Comparison of ENCODE assay signal across 9 mouse cellular contexts in genomic region chr3:137622895-137623580, GRCm38 (mm10). TPM values are rescaled to one million over a fixed set of nuclear protein-coding genes. Genes with fewer than 3 reads are reported as not detected.
A peak's percentile ranks its signal among the peaks of the same experiment; 100 is the strongest.
DNase-seq lines count a peak whose midpoint lies in the region; ATAC-seq and TF ChIP-seq lines count a peak whose summit lies in the region.
"Had no signal": no experiment of that assay in that cellular context is flagged by ENCODE, and none has a peak within 500 bp of the region (broad histone marks: within the 10 kb centered on the region; RNA-seq: fewer than 3 reads in every experiment).

No protein-coding gene starts in this region.

- peak overlapping the region; percentile 94 for H3K4me3 ChIP-seq in gastrocnemius, adult 2 months
- H3K4me3 ChIP-seq in E14TG2a.4 (replicated peaks; ENCODE audit: low read length): peak overlapping the region; percentile 86
- peak overlapping the region; percentile 45 for H3K4me3 ChIP-seq in forebrain, embryonic 15.5 days
- H3K4me3 ChIP-seq in liver, embryonic 11.5 days (ENCODE audit: low read depth, low read length): peak overlapping the region; percentile 53

- H3K4me2 ChIP-seq in forebrain, embryonic 15.5 days (replicated peaks): peak overlapping the region; percentile 88
- peak overlapping the region; percentile 87 for H3K4me2 ChIP-seq in liver, embryonic 11.5 days

- H3K4me1 ChIP-seq in E14TG2a.4 (replicated peaks; ENCODE audit: low read depth, low read length): peaks cover 26% of the 10 kb centered on the region
- peaks cover 14% of the 10 kb centered on the region for H3K4me1 ChIP-seq in forebrain, embryonic 15.5 days
- peaks cover 3% of the 10 kb centered on the region; the same call in 1 of the 2 replicates for H3K4me1 ChIP-seq in liver, embryonic 11.5 days (replicated peaks; ENCODE audit: control insufficient read depth, insufficient read depth, low read length)

- no peaks in the 10 kb centered on the region; the same call in 1 of the 2 replicates for H3K9me3 ChIP-seq in E14TG2a.4 (ENCODE audit: low read length)
- no peaks in the 10 kb centered on the region for H3K9me3 ChIP-seq in forebrain, embryonic 15.5 days
- H3K9me3 ChIP-seq in liver, embryonic 11.5 days (ENCODE audit: control insufficient read depth, low read length): no peaks in the 10 kb centered on the region

- no peak for DNase-seq in gastrocnemius, adult 2 months
- no peak for DNase-seq in gastrocnemius, postnatal 14 days
- DNase-seq in liver, embryonic 11.5 days (ENCODE audit: low spot score): no peak
- DNase-seq in adrenal gland, postnatal 25 days: no peak
- DNase-seq in gastrocnemius, adult 18-20 months (ENCODE audit: low spot score): no peak
- no peak for DNase-seq in gastrocnemius, postnatal 4 days (ENCODE audit: low spot score in 2 of 2)

- WGBS in forebrain, embryonic 15.5 days: 29% methylated on average over 14 of the region's 14 CpGs
- WGBS in liver, embryonic 11.5 days: 37% methylated on average over 14 of the region's 14 CpGs

- ATAC-seq in forebrain, embryonic 15.5 days (replicated peaks): peak; percentile 39
- ATAC-seq in liver, embryonic 11.5 days (replicated peaks; ENCODE audit: low FRiP score): 0 out of 2 replicates have a peak, but pooled peaks have one; percentile 7

- peak overlapping the region; percentile 97 for H3K27ac ChIP-seq in gastrocnemius, adult 2 months
- H3K27ac ChIP-seq in forebrain, embryonic 15.5 days (replicated peaks): no peak overlapping the region
- H3K27ac ChIP-seq in liver, embryonic 11.5 days (ENCODE audit: low read depth, low read length): no peak overlapping the region

- H3K27me3 ChIP-seq in E14TG2a.4 (ENCODE audit: insufficient read depth, low read length): peaks cover 42% of the 10 kb centered on the region
- H3K27me3 ChIP-seq in forebrain, embryonic 15.5 days: peaks cover 10% of the 10 kb centered on the region; the same call in 1 of the 2 replicates
- H3K27me3 ChIP-seq in liver, embryonic 11.5 days (replicated peaks; ENCODE audit: control insufficient read depth, insufficient read depth, low read length): peaks cover 17% of the 10 kb centered on the region

- H3K9ac ChIP-seq in forebrain, embryonic 15.5 days (replicated peaks): 0 out of 2 replicates have a peak overlapping the region, but pooled peaks have one; percentile 39
- H3K9ac ChIP-seq in liver, embryonic 11.5 days (ENCODE audit: low read depth, low read length): no peak overlapping the region

- TF ChIP-seq CTCF in gastrocnemius, adult 2 months (IDR thresholded peaks at IDR 0.05): no peak
- no peak for TF ChIP-seq CTCF in E14TG2a.4 (conservative IDR thresholded peaks at IDR 0.05; ENCODE audit: low read length)

- intact Hi-C loops in gastrocnemius, adult 2 months (cut with DNase I): loop anchor here (5.0 kb wide), 1 partner anchor 111 kb away; no protein-coding TSS in a partner anchor
- intact Hi-C loops in gastrocnemius, postnatal 14 days (cut with DNase I; ENCODE audit: low total_unique reads): no loop called here

- peaks cover 11% of the 10 kb centered on the region; the same call in 1 of the 2 replicates for H3K36me3 ChIP-seq in E14TG2a.4 (ENCODE audit: insufficient read depth, low read length)
- no peaks in the 10 kb centered on the region for H3K36me3 ChIP-seq in forebrain, embryonic 15.5 days
- no peaks in the 10 kb centered on the region for H3K36me3 ChIP-seq in liver, embryonic 11.5 days (ENCODE audit: control insufficient read depth, insufficient read depth, low read length)

RNA-seq across cellular contexts. Expression of gene Ddit4l, which starts 1.6 kb away (rescaled TPM):
- 100 to 1,000 TPM; 226 to 250 TPM for total RNA-seq in gastrocnemius, adult 2 months (2021)
- 100 to 1,000 TPM; 156 to 202 TPM for total RNA-seq in gastrocnemius, postnatal 14 days (2021)
- polyA plus RNA-seq in forebrain, embryonic 15.5 days (2015; fragmentation: Nextera tagmentation; extraction: Ambion mirVana): 8.2 and 9.1 TPM in 2 replicates
- polyA plus RNA-seq in liver, embryonic 11.5 days (2014; fragmentation: Nextera tagmentation; extraction: Ambion mirVana): 0.55 and 0.85 TPM in 2 replicates
- 0.70 and 1.7 TPM in 2 replicates for total RNA-seq in adrenal gland, postnatal 25 days (2021)
- 100 to 1,000 TPM; 205 to 307 TPM for total RNA-seq in gastrocnemius, adult 18-20 months (2021)
- 100 to 1,000 TPM; 113 to 117 TPM for total RNA-seq in gastrocnemius, postnatal 4 days (2021)

RNA-seq across cellular contexts. Expression of gene Gm21962, which starts 48.3 kb away (rescaled TPM):
- total RNA-seq in gastrocnemius, adult 2 months (2021): not detected
- total RNA-seq in gastrocnemius, postnatal 14 days (2021): not detected
- not detected in 2 replicates for polyA plus RNA-seq in forebrain, embryonic 15.5 days (2015; fragmentation: Nextera tagmentation; extraction: Ambion mirVana)
- polyA plus RNA-seq in liver, embryonic 11.5 days (2014; fragmentation: Nextera tagmentation; extraction: Ambion mirVana): not detected in 2 replicates
- total RNA-seq in adrenal gland, postnatal 25 days (2021): not detected in 2 replicates
- not detected for total RNA-seq in gastrocnemius, adult 18-20 months (2021)
- not detected for total RNA-seq in gastrocnemius, postnatal 4 days (2021)
- total RNA-seq: heart, postnatal 10 days had no signal

Comparison
In these comparisons a context has a peak if more than half of its experiments do, and no peak if none do; other contexts are left out.
1. RNA of gene Ddit4l, which starts 1.6 kb away (total RNA-seq): 205 to 307 TPM in gastrocnemius, adult 18-20 months, 226 to 250 TPM in gastrocnemius, adult 2 months, 156 to 202 TPM in gastrocnemius, postnatal 14 days and 113 to 117 TPM in gastrocnemius, postnatal 4 days; 0.70 to 1.7 TPM in adrenal gland, postnatal 25 days; every median in the first group is over 10 times any median in the second.
2. Peak in every context shown above with its lines, with median percentiles within 50 percentile points of each other: H3K4me3 ChIP-seq.